Comparison of ENCODE assay signal across 9 mouse cellular contexts in genomic region chr4:149561986-149562904, GRCm38 (mm10). TPM values are rescaled to one million over a fixed set of nuclear protein-coding genes. Genes with fewer than 3 reads are reported as not detected.
DNase-seq lines count a peak whose midpoint lies in the region; ATAC-seq lines count a peak whose summit lies in the region.
"Had no signal": no experiment of that assay in that cellular context is flagged by ENCODE, and none has a peak within 500 bp of the region (broad histone marks: within the 10 kb centered on the region; RNA-seq: fewer than 3 reads in every experiment).

No protein-coding gene starts in this region.

- no peaks in the 10 kb centered on the region for H3K9me3 ChIP-seq in forebrain, embryonic 12.5 days
- no peaks in the 10 kb centered on the region for H3K9me3 ChIP-seq in heart, embryonic 14.5 days (ENCODE audit: control insufficient read depth, low read length)
- H3K9me3 ChIP-seq in midbrain, embryonic 10.5 days (replicated peaks) = peaks cover 4% of the 10 kb centered on the region; the same call in 1 of the 2 replicates
- H3K9me3 ChIP-seq: liver, embryonic 15.5 days had no signal

- peaks cover 32% of the 10 kb centered on the region for H3K4me1 ChIP-seq in forebrain, embryonic 12.5 days
- peaks cover 36 to 59% of the 10 kb centered on the region in 2 experiments for H3K4me1 ChIP-seq in heart, embryonic 14.5 days (ENCODE audit: control insufficient read depth in 2 of 2, insufficient read depth in 2 of 2, low read length in 2 of 2)
- H3K4me1 ChIP-seq in midbrain, embryonic 10.5 days = peaks cover 40% of the 10 kb centered on the region

- H3K27ac ChIP-seq in forebrain, embryonic 12.5 days = peak overlapping the region; percentile 89
- H3K27ac ChIP-seq in heart, embryonic 14.5 days (replicated peaks in 1 of 2; ENCODE audit: control insufficient read depth in 1 of 2, insufficient read depth in 1 of 2, low read depth in 2 of 2, low read length in 2 of 2) = peak overlapping the region; percentile 34 to 74
- peak overlapping the region; percentile 81 for H3K27ac ChIP-seq in midbrain, embryonic 10.5 days (replicated peaks)
- H3K27ac ChIP-seq: liver, embryonic 15.5 days had no signal

- H3K4me2 ChIP-seq in forebrain, embryonic 12.5 days = no peak overlapping the region
- peak overlapping the region; percentile 37 for H3K4me2 ChIP-seq in heart, embryonic 14.5 days (ENCODE audit: low read length)
- H3K4me2 ChIP-seq: liver, embryonic 15.5 days had no signal

- ATAC-seq in activated CD4-positive, CD25-positive, alpha-beta regulatory T cell, adult 4 months = peak; percentile 90
- ATAC-seq in forebrain, embryonic 12.5 days (ENCODE audit: low FRiP score) = peak; percentile 60
- ATAC-seq in heart, embryonic 14.5 days (ENCODE audit: insufficient number of reproducible peaks, insufficient read depth, low FRiP score, low read depth) = no peak

- 67% methylated on average over 21 of the region's 21 CpGs for WGBS in forebrain, embryonic 12.5 days
- 36% methylated on average over 21 of the region's 21 CpGs for WGBS in heart, embryonic 14.5 days
- 75% methylated on average over 21 of the region's 21 CpGs for WGBS in midbrain, embryonic 10.5 days

- no peaks in the 10 kb centered on the region for H3K27me3 ChIP-seq in forebrain, embryonic 12.5 days
- no peaks in the 10 kb centered on the region for H3K27me3 ChIP-seq in heart, embryonic 14.5 days (ENCODE audit: control insufficient read depth, insufficient read depth, low read length)
- no peaks in the 10 kb centered on the region for H3K27me3 ChIP-seq in midbrain, embryonic 10.5 days (ENCODE audit: low read depth, poor library complexity, severe bottlenecking)
- H3K27me3 ChIP-seq: liver, embryonic 15.5 days had no signal

- H3K9ac ChIP-seq in forebrain, embryonic 12.5 days = peak overlapping the region; percentile 25; the same call in 1 of the 2 replicates
- H3K9ac ChIP-seq in heart, embryonic 14.5 days (ENCODE audit: low read length) = peak overlapping the region; percentile 32; the same call in 1 of the 2 replicates
- H3K9ac ChIP-seq: liver, embryonic 15.5 days had no signal

- H3K36me3 ChIP-seq in forebrain, embryonic 12.5 days (replicated peaks) = peaks cover 17% of the 10 kb centered on the region
- no peaks in the 10 kb centered on the region for H3K36me3 ChIP-seq in heart, embryonic 14.5 days (ENCODE audit: control insufficient read depth, insufficient read depth, low read length)
- peaks cover 36% of the 10 kb centered on the region for H3K36me3 ChIP-seq in midbrain, embryonic 10.5 days
- H3K36me3 ChIP-seq: liver, embryonic 15.5 days had no signal

- no peak overlapping the region for H3K4me3 ChIP-seq in forebrain, embryonic 12.5 days (replicated peaks)
- no peak overlapping the region for H3K4me3 ChIP-seq in heart, embryonic 14.5 days (ENCODE audit: control insufficient read depth in 1 of 2, insufficient read depth in 1 of 2, low read depth in 1 of 2, low read length in 2 of 2)
- H3K4me3 ChIP-seq in midbrain, embryonic 10.5 days = no peak overlapping the region
- H3K4me3 ChIP-seq: liver, embryonic 15.5 days had no signal

- peak; percentile 62 for DNase-seq in 3T3-L1 (ENCODE audit: low read depth, low spot score)
- DNase-seq in layer of hippocampus, adult 9-11 months = peak; percentile 90
- DNase-seq in midbrain, embryonic 10.5 days (ENCODE audit: low spot score) = no peak
- DNase-seq in urinary bladder, postnatal 25 days (ENCODE audit: low spot score) = no peak
- no peak for DNase-seq in thymus, postnatal 14 days

RNA-seq across cellular contexts. Expression of gene Clstn1, which starts 24.0 kb away (rescaled TPM):
- 1 to 10 TPM; 4.8 to 4.9 TPM for polyA plus RNA-seq in activated CD4-positive, CD25-positive, alpha-beta regulatory T cell, adult 4 months (2017; shearing (Covaris generic))
- 58.1 and 75.4 TPM in 2 replicates for polyA plus RNA-seq in forebrain, embryonic 12.5 days (2016; fragmentation: Nextera tagmentation; extraction: Ambion mirVana)
- polyA plus RNA-seq in heart, embryonic 14.5 days (2014; fragmentation: Nextera tagmentation; extraction: Ambion mirVana) = 18.2 and 18.5 TPM in 2 replicates
- 17.5 and 29.8 TPM in 2 replicates for polyA plus RNA-seq in midbrain, embryonic 10.5 days (2016; fragmentation: Nextera tagmentation; extraction: Ambion mirVana)

RNA-seq across cellular contexts. Expression of gene Ctnnbip1, which starts 44.2 kb away (rescaled TPM):
- polyA plus RNA-seq in activated CD4-positive, CD25-positive, alpha-beta regulatory T cell, adult 4 months (2017; shearing (Covaris generic)) = 1 to 10 TPM in 1 of 2 experiments, under 1 TPM in 1; 0.28 to 1.4 TPM
- polyA plus RNA-seq in forebrain, embryonic 12.5 days (2016; fragmentation: Nextera tagmentation; extraction: Ambion mirVana) = 83.9 and 84.8 TPM in 2 replicates
- polyA plus RNA-seq in heart, embryonic 14.5 days (2014; fragmentation: Nextera tagmentation; extraction: Ambion mirVana) = 35.4 and 43.1 TPM in 2 replicates
- polyA plus RNA-seq in midbrain, embryonic 10.5 days (2016; fragmentation: Nextera tagmentation; extraction: Ambion mirVana) = 54.8 and 56.6 TPM in 2 replicates

Comparison
In these comparisons a context has a peak if more than half of its experiments do, and no peak if none do; other contexts are left out.
1. DNase-seq: peak in 3T3-L1 (single experiment) and layer of hippocampus, adult 9-11 months (single experiment); none in midbrain, embryonic 10.5 days (single experiment), urinary bladder, postnatal 25 days (single experiment) and thymus, postnatal 14 days (single experiment).
2. RNA of gene Ctnnbip1, which starts 44.2 kb away (polyA plus RNA-seq): 83.9 to 84.8 TPM in forebrain, embryonic 12.5 days, 54.8 to 56.6 TPM in midbrain, embryonic 10.5 days and 35.4 to 43.1 TPM in heart, embryonic 14.5 days; 0.28 to 1.4 TPM in activated CD4-positive, CD25-positive, alpha-beta regulatory T cell, adult 4 months; every median in the first group is over 10 times any median in the second.
3. Peak in every context shown above with its lines, with median percentiles within 50 percentile points of each other: H3K27ac ChIP-seq.